Mouse (Mus musculus) embryonic fibroblast, embryonic 13.5 days (primary cell): ENCODE results near the gene Pigq.

Experiments used
- CTCF ChIP-seq: IDR thresholded peaks from 2 replicates; pipeline ENCODE4 v1.5.1; 2011; ENCODE audit warnings: mild to moderate bottlenecking, control low read depth, low read length, moderate library complexity, borderline replicate concordance; ENCODE audit not compliant: insufficient read depth
- POLR2A ChIP-seq: IDR thresholded peaks from 2 replicates; pipeline ENCODE4 v1.6.1; 2011; ENCODE audit warnings: low read depth, mild to moderate bottlenecking, control low read depth, low read length, moderate library complexity

DNA sequence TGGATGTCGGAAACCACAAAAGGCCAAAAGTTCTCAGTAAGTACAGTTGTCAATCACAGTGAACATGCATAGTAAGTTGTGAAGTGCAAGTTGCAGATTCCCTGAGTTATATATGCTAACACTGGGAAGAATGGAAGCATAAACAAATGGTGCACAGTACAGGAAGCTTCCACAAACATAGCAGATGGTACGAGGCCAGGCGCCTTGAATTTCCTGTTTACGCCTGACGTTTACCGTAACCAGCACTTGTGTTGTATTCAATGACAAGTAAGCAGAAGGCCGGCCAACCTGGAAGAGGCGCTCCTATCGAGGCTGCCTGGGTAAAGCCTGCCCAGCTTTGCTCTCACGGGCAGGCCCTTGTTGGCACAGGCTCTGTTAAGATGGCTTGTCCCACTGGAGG, 57.3 kb downstream of the Pigq start:
- no peak for TF ChIP-seq CTCF
- TF ChIP-seq POLR2A: no peak
